Mouse (Mus musculus): ENCODE data around the gene Tnfrsf8. TPM values are rescaled to one million over a fixed set of nuclear protein-coding genes. Genes with fewer than 3 reads are reported as not detected.

Tnfrsf8 gene
- total and polyA plus RNA-seq, 3 experiments: 12.7 to 31.0 (median 24.7) TPM

DNA sequence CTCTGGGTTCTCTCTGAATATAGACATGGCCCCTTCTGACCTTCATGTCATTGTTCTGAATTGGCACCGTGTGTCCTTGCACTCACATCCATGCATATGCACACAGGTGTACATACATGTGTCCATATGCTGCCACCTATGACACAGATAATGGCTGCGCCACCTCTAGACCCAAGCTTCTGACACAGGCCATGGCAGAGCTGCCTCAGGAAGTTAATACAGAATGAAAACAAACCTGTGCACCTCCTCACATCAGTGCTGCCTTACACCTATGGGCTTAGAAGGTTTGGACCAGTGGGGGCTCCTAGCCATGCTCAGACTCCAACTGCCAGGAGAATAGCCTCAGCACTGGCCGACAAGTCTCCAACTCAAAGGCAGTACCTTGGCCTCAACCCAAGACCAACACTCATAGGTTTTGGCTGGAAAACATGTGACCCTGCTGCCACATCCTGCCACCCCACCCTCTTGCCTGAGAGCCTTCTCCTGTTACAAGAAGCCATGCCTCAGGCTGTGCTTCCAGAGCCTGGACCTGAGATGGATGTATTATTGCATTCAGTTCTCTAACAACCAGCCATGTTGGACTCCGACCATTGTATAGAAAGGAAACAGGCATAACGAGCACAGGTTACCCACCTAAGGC, 85.3 kb downstream of the Tnfrsf8 start:
- no peak overlapping the region for H3K4me3 ChIP-seq (replicated peaks in 1 of 3; ENCODE audit: low read depth in 2 of 3, low read length in 2 of 3, poor library complexity in 1 of 3)
- DNase-seq (ENCODE audit: extremely low read depth): no peak
- peaks cover 14 to 52% of the 10 kb centered on the region in 2 experiments for H3K36me3 ChIP-seq (replicated peaks in 1 of 2; ENCODE audit: control insufficient read depth in 1 of 2, insufficient read depth in 1 of 2, low read length in 1 of 2)
- peaks cover 3% of the 10 kb centered on the region; the same call in 1 of the 2 replicates for H3K79me2 ChIP-seq (replicated peaks; ENCODE audit: control insufficient read depth, extremely low read depth, insufficient read depth, poor library complexity, severe bottlenecking)
- H3K27me3 ChIP-seq (replicated peaks): no peaks in the 10 kb centered on the region
- no peaks in the 10 kb centered on the region for H3K9me3 ChIP-seq (replicated peaks; ENCODE audit: low read length)
- H3K4me2 ChIP-seq (ENCODE audit: insufficient read depth, low read depth, poor library complexity, severe bottlenecking): no peak overlapping the region
- in situ Hi-C loops (cut with MboI; ENCODE audit: low pct_ligation_motif_present, low pct_unique_long_range_greater_than_20kb, low sequenced_read_pairs) (no loop called here), dilution Hi-C loops (cut with MboI; ENCODE audit: extremely low pct_ligation_motif_present, extremely low pct_unique_long_range_greater_than_20kb, low sequenced_read_pairs) (no loop called here)
- H3K27ac ChIP-seq (ENCODE audit: insufficient read depth, low read depth): no peak overlapping the region
- H3K9ac ChIP-seq (ENCODE audit: insufficient read depth, low read depth): no peak overlapping the region
- H3K4me1 ChIP-seq (ENCODE audit: control insufficient read depth in 1 of 2, insufficient read depth in 2 of 2): peaks cover 12 to 48% of the 10 kb centered on the region in 2 experiments
- no peak for TF ChIP-seq JUND (conservative IDR thresholded peaks at IDR 0.05; ENCODE audit: low read depth, low read length)
- no peak for TF ChIP-seq POLR2A (IDR thresholded peaks at IDR 0.05; ENCODE audit: low read depth, low read length)
- TF ChIP-seq PAX5 (IDR thresholded peaks at IDR 0.05; ENCODE audit: low read length): no peak
- no peak for TF ChIP-seq GABPA (IDR thresholded peaks at IDR 0.05; ENCODE audit: insufficient replicate concordance, low read depth, low read length)
- TF ChIP-seq ZKSCAN1 (IDR thresholded peaks at IDR 0.05; ENCODE audit: borderline replicate concordance, low read depth, low read length): no peak
- no peak for TF ChIP-seq ZNF384 (IDR thresholded peaks at IDR 0.05; ENCODE audit: low read depth, low read length)
- no peak for TF ChIP-seq EP300 (IDR thresholded peaks at IDR 0.05; ENCODE audit: low read length)
- TF ChIP-seq MEF2A (IDR thresholded peaks at IDR 0.05; ENCODE audit: borderline replicate concordance, low read depth, low read length): no peak
- no peak for TF ChIP-seq MXI1 (IDR thresholded peaks at IDR 0.05; ENCODE audit: low read depth, low read length)
- TF ChIP-seq CHD2 (IDR thresholded peaks at IDR 0.05; ENCODE audit: low read length): no peak
- TF ChIP-seq USF2 (conservative IDR thresholded peaks at IDR 0.05; ENCODE audit: low read depth, low read length): no peak
- TF ChIP-seq MYC (IDR thresholded peaks at IDR 0.05; ENCODE audit: low read depth, low read length): no peak
- TF ChIP-seq TBP (conservative IDR thresholded peaks at IDR 0.05; ENCODE audit: low read depth, low read length): no peak
- no peak for TF ChIP-seq E2F4 (IDR thresholded peaks at IDR 0.05; ENCODE audit: insufficient replicate concordance, low read depth, low read length)
- TF ChIP-seq CTCF (conservative IDR thresholded peaks at IDR 0.05 in 1 of 2, IDR thresholded peaks at IDR 0.05 in 1 of 2; ENCODE audit: low read depth in 2 of 2, low read length in 2 of 2): no peak
- TF ChIP-seq RCOR1 (conservative IDR thresholded peaks at IDR 0.05; ENCODE audit: low read depth, low read length): no peak
- TF ChIP-seq BHLHE40 (IDR thresholded peaks at IDR 0.05; ENCODE audit: low read depth, low read length): no peak
- TF ChIP-seq ZMIZ1 (IDR thresholded peaks at IDR 0.05; ENCODE audit: low read depth, low read length): no peak
- TF ChIP-seq USF1 (IDR thresholded peaks at IDR 0.05; ENCODE audit: low read depth, low read length): no peak

DNA sequence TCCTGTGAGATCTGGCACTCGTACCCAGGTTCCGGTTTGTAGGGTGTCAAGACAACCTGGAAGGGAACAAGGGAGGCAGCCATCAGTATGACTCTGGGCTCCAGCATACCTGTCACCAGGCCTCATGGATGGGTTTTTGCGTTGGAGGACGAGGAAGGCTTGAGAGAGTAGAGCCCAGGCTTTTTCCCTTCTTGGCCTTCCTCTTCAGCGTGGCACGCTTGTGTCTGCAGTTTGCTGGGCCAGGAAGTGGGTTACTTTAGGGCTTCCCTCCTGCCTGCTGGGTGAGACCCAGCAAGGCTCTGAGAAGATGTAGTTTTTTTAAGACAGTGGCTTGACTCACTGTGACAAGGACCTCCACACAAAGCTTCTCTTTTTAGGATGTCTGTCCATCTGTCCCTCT, 85.9 kb downstream of the Tnfrsf8 start:
- Histone ChIP-seq H3K36me3 (replicated peaks in 1 of 2; ENCODE audit: control insufficient read depth in 1 of 2, insufficient read depth in 1 of 2, low read length in 1 of 2) (peaks cover 20 to 58% of the 10 kb centered on the region in 2 experiments), H3K4me3 (replicated peaks in 1 of 3; ENCODE audit: low read depth in 2 of 3, low read length in 2 of 3, poor library complexity in 1 of 3) (no peak overlapping the region), H3K4me1 (ENCODE audit: control insufficient read depth in 1 of 2, insufficient read depth in 2 of 2) (peaks cover 8 to 46% of the 10 kb centered on the region in 2 experiments), H3K9ac (ENCODE audit: insufficient read depth, low read depth) (no peak overlapping the region), H3K4me2 (ENCODE audit: insufficient read depth, low read depth, poor library complexity, severe bottlenecking) (no peak overlapping the region), H3K27me3 (replicated peaks) (no peaks in the 10 kb centered on the region), H3K27ac (ENCODE audit: insufficient read depth, low read depth) (no peak overlapping the region), H3K9me3 (replicated peaks; ENCODE audit: low read length) (no peaks in the 10 kb centered on the region), H3K79me2 (replicated peaks; ENCODE audit: control insufficient read depth, extremely low read depth, insufficient read depth, poor library complexity, severe bottlenecking) (no peaks in the 10 kb centered on the region)
- in situ Hi-C loops (cut with MboI; ENCODE audit: low pct_ligation_motif_present, low pct_unique_long_range_greater_than_20kb, low sequenced_read_pairs): no loop called here
- TF ChIP-seq CTCF (conservative IDR thresholded peaks at IDR 0.05 in 1 of 2, IDR thresholded peaks at IDR 0.05 in 1 of 2; ENCODE audit: low read depth in 2 of 2, low read length in 2 of 2) (no peak), NELFE (IDR thresholded peaks at IDR 0.05; ENCODE audit: low read depth, low read length) (no peak), JUND (conservative IDR thresholded peaks at IDR 0.05; ENCODE audit: low read depth, low read length) (no peak), MAFK (IDR thresholded peaks at IDR 0.05; ENCODE audit: insufficient replicate concordance, low read length) (no peak), SIN3A (IDR thresholded peaks at IDR 0.05; ENCODE audit: low read length) (no peak), PAX5 (IDR thresholded peaks at IDR 0.05; ENCODE audit: low read length) (no peak), E2F4 (IDR thresholded peaks at IDR 0.05; ENCODE audit: insufficient replicate concordance, low read depth, low read length) (no peak), MAX (IDR thresholded peaks at IDR 0.05; ENCODE audit: low read length) (no peak), POLR2AphosphoS2 (IDR thresholded peaks at IDR 0.05; ENCODE audit: low read depth, low read length) (no peak), ETS1 (conservative IDR thresholded peaks at IDR 0.05; ENCODE audit: low read depth, low read length) (no peak), GABPA (IDR thresholded peaks at IDR 0.05; ENCODE audit: insufficient replicate concordance, low read depth, low read length) (no peak), CHD1 (IDR thresholded peaks at IDR 0.05; ENCODE audit: low read depth, low read length) (no peak), ZC3H11A (IDR thresholded peaks at IDR 0.05; ENCODE audit: low read depth, low read length) (no peak), TBP (conservative IDR thresholded peaks at IDR 0.05; ENCODE audit: low read depth, low read length) (no peak), ZKSCAN1 (IDR thresholded peaks at IDR 0.05; ENCODE audit: borderline replicate concordance, low read depth, low read length) (no peak), BHLHE40 (IDR thresholded peaks at IDR 0.05; ENCODE audit: low read depth, low read length) (no peak), MXI1 (IDR thresholded peaks at IDR 0.05; ENCODE audit: low read depth, low read length) (no peak), TCF12 (IDR thresholded peaks at IDR 0.05; ENCODE audit: low read depth, low read length) (no peak), USF2 (conservative IDR thresholded peaks at IDR 0.05; ENCODE audit: low read depth, low read length) (no peak)
- no peak for DNase-seq (ENCODE audit: extremely low read depth)
- dilution Hi-C loops (cut with MboI; ENCODE audit: extremely low pct_ligation_motif_present, extremely low pct_unique_long_range_greater_than_20kb, low sequenced_read_pairs): no loop called here
